Mouse (Mus musculus): ENCODE measurements around the gene Col12a1.
"Not testable (repeated sequence)": the region's sequence is repeated elsewhere in the genome, so short reads cannot be mapped to it uniquely, and the experiment has no call there.

Col12a1 gene

GRCm38 (mm10) chr9:79689771-79690535 is 28.7 kb downstream of the Col12a1 start:
- DNase-seq (ENCODE audit: low spot score): no peak

GRCm38 (mm10) chr9:79689342-79689741 is 29.3 kb downstream of the Col12a1 start:
- DNase-seq (ENCODE audit: low spot score): no peak

- no peak for DNase-seq (ENCODE audit: low spot score)
Measured at GRCm38 (mm10) chr9:79687227-79687626, 31.4 kb downstream of the Col12a1 start.

- DNase-seq (ENCODE audit: low spot score): no peak
Measured at GRCm38 (mm10) chr9:79686049-79686448, 32.6 kb downstream of the Col12a1 start.

- no peak for DNase-seq (ENCODE audit: low spot score)
Measured at GRCm38 (mm10) chr9:79680453-79681240, 38.0 kb downstream of the Col12a1 start.

GRCm38 (mm10) chr9:79668806-79669205 is 49.8 kb downstream of the Col12a1 start:
- DNase-seq (ENCODE audit: low spot score): not testable (repeated sequence)

GRCm38 (mm10) chr9:79653327-79654150 is 65.1 kb downstream of the Col12a1 start:
- DNase-seq (ENCODE audit: low spot score): no peak

- DNase-seq (ENCODE audit: low spot score): no peak
Measured at GRCm38 (mm10) chr9:79648587-79648986, 70.0 kb downstream of the Col12a1 start.

- no peak for DNase-seq (ENCODE audit: low spot score)
Measured at GRCm38 (mm10) chr9:79645757-79646156, 72.9 kb downstream of the Col12a1 start.

- DNase-seq (ENCODE audit: low spot score): no peak
Measured at GRCm38 (mm10) chr9:79639430-79640090, 79.1 kb downstream of the Col12a1 start.

- no peak for DNase-seq (ENCODE audit: low spot score)
Measured at GRCm38 (mm10) chr9:79637879-79638278, 80.8 kb downstream of the Col12a1 start.

- no peak for DNase-seq (ENCODE audit: low spot score)
Measured at GRCm38 (mm10) chr9:79634076-79634475, 84.6 kb downstream of the Col12a1 start.

GRCm38 (mm10) chr9:79631186-79631585 is 87.4 kb downstream of the Col12a1 start:
- DNase-seq (ENCODE audit: low spot score): no peak

- DNase-seq (ENCODE audit: low spot score): no peak
Measured at GRCm38 (mm10) chr9:79618839-79619597, 99.6 kb downstream of the Col12a1 start.

- DNase-seq (ENCODE audit: low spot score): peak; percentile 20
Measured at GRCm38 (mm10) chr9:79617336-79617735, 101.3 kb downstream of the Col12a1 start.

- DNase-seq (ENCODE audit: low spot score): no peak
Measured at GRCm38 (mm10) chr9:79616040-79616439, 102.6 kb downstream of the Col12a1 start.

- peak; percentile 54 for DNase-seq (ENCODE audit: low spot score)
Measured at GRCm38 (mm10) chr9:79610286-79610685, 108.3 kb downstream of the Col12a1 start.

GRCm38 (mm10) chr9:79609661-79610060 is 109.0 kb downstream of the Col12a1 start:
- DNase-seq (ENCODE audit: low spot score): no peak

- DNase-seq (ENCODE audit: low spot score): no peak
Measured at GRCm38 (mm10) chr9:79608795-79609194, 109.8 kb downstream of the Col12a1 start.

- no peak for DNase-seq (ENCODE audit: low spot score)
Measured at GRCm38 (mm10) chr9:79608062-79608531, 110.5 kb downstream of the Col12a1 start.

- no peak for DNase-seq (ENCODE audit: low spot score)
Measured at GRCm38 (mm10) chr9:79606122-79606521, 112.5 kb downstream of the Col12a1 start.

All from ovary, adult 18-20 months (tissue).